Mouse (Mus musculus): Measurements from ENCODE around the gene Gm45021.

Gene Gm45021

GRCm38 (mm10) chr6:48589194-48589750 lies at the start of gene Gm45021:
Gene Gm45021, plus strand, starts transcription at chr6:48589610.
- DNase-seq = no peak

- no peak for DNase-seq
Observed at GRCm38 (mm10) chr6:48539860-48540259, 49.5 kb upstream of the Gm45021 start.

GRCm38 (mm10) chr6:48540721-48541120 lies 48.7 kb upstream of the Gm45021 start:
- no peak for DNase-seq

GRCm38 (mm10) chr6:48541560-48542450 lies 47.6 kb upstream of the Gm45021 start:
- no peak for DNase-seq

- no peak for DNase-seq
Observed at GRCm38 (mm10) chr6:48542631-48543030, 46.8 kb upstream of the Gm45021 start.

GRCm38 (mm10) chr6:48545251-48545650 lies 44.2 kb upstream of the Gm45021 start:
- DNase-seq = no peak

GRCm38 (mm10) chr6:48546271-48546670 lies 43.1 kb upstream of the Gm45021 start:
- peak in 1 of 2 experiments; percentile 40 for DNase-seq

GRCm38 (mm10) chr6:48546858-48547257 lies 42.6 kb upstream of the Gm45021 start:
- no peak for DNase-seq

GRCm38 (mm10) chr6:48548314-48548713 lies 41.1 kb upstream of the Gm45021 start:
- DNase-seq = no peak

- DNase-seq = no peak
Observed at GRCm38 (mm10) chr6:48552918-48553317, 36.5 kb upstream of the Gm45021 start.

- DNase-seq = no peak
Observed at GRCm38 (mm10) chr6:48553819-48554218, 35.6 kb upstream of the Gm45021 start.

GRCm38 (mm10) chr6:48554280-48555103 lies 34.9 kb upstream of the Gm45021 start, which contains the start of gene Lrrc61:
Gene Lrrc61, plus strand, starts transcription at chr6:48554796.
- peak; percentile 85 to 88 for DNase-seq

GRCm38 (mm10) chr6:48555104-48555890 lies 34.1 kb upstream of the Gm45021 start:
- DNase-seq = no peak

GRCm38 (mm10) chr6:48555956-48556355 lies 33.5 kb upstream of the Gm45021 start:
- no peak for DNase-seq

GRCm38 (mm10) chr6:48565693-48566310 lies 23.6 kb upstream of the Gm45021 start:
- DNase-seq = no peak

- no peak for DNase-seq
Observed at GRCm38 (mm10) chr6:48566312-48566711, 23.1 kb upstream of the Gm45021 start.

GRCm38 (mm10) chr6:48568036-48568984 lies 21.1 kb upstream of the Gm45021 start:
- DNase-seq = no peak

GRCm38 (mm10) chr6:48569065-48569807 lies 20.2 kb upstream of the Gm45021 start:
- no peak for DNase-seq

- DNase-seq = no peak
Observed at GRCm38 (mm10) chr6:48572014-48572413, 17.4 kb upstream of the Gm45021 start.

GRCm38 (mm10) chr6:48572572-48573061 lies 16.8 kb upstream of the Gm45021 start, which contains the start of gene Rarres2:
Gene Rarres2, minus strand, starts transcription at chr6:48572789.
- no peak for DNase-seq

Data from spleen, adult 18-20 months (tissue).